Mouse (Mus musculus) left cerebral cortex, postnatal 36 days (tissue): Measurements from ENCODE around the gene Gipc3. TPM values are rescaled to one million over a fixed set of nuclear protein-coding genes. Genes with fewer than 3 reads are reported as not detected.

Experiments
- DNase-seq, 2 experiments: peaks; one replicate each; pipeline ENCODE4 v3.0.0; 2021 to 2022; ENCODE audit warnings: low spot score in 2 of 2, mixed read lengths in 1 of 2
- intact Hi-C: fragments of 180-260 bp; cut with DNase I; formaldehyde crosslinking; loops from one replicate; pipeline ENCODE4 v1.15.1; 2025
- total RNA-seq, 2 experiments: library from RNA; stranded (reverse); gene quantifications; 2 replicates each; pipeline ENCODE4 v1.2.3; 2021

The Gipc3 gene
- total RNA-seq, 2 experiments from 2014 or later: 1.4 to 1.8 TPM

DNA sequence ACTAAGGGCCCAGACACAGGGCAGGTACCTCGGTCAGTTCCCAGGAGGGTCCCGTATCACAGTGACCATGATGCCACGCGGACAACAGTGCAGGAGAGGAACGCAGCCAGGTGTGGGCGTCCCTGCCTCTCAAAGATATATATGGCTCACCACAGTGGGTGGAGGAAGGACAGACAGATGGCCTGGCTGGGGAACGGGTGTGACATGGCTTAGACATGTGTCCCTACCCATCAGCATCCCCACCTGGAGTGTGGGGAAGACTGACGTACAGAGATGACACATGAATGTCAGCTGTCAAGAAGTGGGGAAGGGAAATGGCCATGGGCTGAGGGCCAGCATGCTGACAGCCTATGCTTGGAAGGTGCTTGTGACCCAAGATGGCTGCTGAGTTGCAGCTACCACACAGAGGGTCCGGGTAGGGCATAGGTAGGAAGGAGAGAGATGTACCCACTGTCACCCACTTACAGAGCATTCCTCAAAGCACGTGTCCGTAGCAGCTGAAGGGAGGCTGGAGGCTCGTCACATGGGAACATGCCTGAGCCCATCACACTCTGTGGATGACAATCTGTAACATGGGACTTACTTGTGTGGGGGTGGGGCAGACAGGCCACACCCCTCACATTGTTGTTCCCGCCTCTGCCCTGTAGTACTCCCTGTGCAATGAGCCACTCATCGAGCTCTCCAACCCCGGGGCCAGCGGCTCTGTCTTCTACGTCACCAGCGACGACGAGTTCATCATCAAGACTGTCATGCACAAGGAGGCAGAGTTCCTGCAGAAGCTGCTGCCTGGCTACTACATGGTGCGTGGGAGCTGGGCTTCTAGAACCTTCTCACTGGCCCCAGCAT is 36.0 kb downstream of the Gipc3 start:
- intact Hi-C loops: no loop called here

DNA sequence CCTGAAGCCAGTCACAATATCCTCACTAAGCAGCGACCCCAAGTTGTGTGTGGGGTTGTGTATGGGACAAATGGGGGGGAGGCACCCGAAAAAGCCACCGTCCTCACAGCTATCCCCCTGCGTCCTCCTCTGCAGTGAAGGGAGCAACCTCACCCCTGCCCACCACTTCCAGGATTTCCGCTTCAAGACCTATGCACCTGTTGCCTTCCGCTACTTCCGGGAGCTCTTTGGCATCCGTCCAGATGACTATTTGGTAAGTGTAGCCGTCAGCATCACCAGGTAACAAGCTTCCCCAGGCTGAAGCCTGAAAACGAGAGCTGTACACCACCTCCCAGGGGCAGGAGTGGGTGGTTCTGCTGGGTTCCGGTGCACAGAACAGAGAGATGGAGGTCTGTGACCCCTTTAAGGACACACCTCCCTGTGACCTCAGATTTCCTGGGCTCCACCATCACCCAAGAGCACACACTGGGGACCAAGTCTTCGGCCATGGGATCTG is 36.8 kb downstream of the Gipc3 start:
- no peak for DNase-seq
- intact Hi-C loops: no loop called here

More for the DNA sequence above, 36.0 kb downstream of the Gipc3 start:
- DNase-seq: peak; percentile 69 to 79

DNA sequence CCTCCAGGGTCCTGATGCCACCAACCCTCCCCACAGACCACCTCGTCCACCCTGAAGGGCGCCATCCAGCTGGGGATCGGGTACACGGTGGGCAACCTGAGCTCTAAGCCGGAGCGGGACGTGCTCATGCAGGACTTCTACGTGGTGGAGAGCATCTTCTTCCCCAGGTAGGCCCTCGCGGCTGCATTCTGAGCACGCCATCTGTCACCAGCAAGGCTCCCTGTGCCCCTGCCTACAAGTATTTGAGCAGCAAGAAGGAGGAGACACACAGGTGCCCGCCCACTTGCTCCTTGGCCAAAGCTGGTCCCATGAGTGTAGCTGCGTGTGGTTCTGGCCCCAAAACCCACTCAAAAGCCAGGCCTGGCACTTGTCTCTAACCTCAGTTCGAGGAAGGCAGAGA is 37.4 kb downstream of the Gipc3 start:
- intact Hi-C loops: loop anchor here (2.0 kb wide), 1 partner anchor 17 kb away; no protein-coding TSS in a partner anchor

DNA sequence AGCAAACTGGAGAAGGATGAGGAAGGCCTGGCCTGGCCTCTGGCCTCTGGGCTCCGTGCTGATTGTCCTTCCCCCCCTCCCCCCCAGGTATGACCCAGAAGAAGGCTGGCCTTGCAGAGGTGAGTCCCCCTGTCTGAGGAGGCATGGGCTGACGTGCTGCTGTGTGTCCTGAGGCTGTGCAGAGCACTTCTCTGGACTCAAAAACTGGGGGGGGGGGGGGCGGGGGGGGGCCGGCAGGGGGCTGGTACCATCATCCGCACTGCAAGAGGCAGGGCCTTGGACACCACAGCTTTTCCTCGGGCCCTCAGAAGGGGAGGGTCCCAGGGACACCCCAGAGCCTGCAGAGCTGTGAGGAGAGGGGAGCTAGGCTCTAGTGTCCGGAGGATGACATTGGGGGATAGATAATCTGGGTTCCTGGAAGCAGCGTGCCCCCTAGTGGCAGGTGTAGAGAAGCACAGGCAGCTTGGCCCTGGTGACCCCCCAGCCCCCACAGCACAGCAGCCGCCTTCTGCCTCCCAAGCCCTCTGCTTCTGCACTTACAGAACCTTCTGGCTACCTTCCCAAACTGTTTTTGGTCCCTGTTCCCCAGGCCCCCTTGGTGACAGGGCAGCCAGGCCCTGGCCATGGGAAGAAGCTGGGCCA is 38.3 kb downstream of the Gipc3 start:
- DNase-seq: no peak
- intact Hi-C loops: loop anchor here (2.0 kb wide), 1 partner anchor 16 kb away; no protein-coding TSS in a partner anchor

More for the DNA sequence above, 37.4 kb downstream of the Gipc3 start:
- DNase-seq: no peak

DNA sequence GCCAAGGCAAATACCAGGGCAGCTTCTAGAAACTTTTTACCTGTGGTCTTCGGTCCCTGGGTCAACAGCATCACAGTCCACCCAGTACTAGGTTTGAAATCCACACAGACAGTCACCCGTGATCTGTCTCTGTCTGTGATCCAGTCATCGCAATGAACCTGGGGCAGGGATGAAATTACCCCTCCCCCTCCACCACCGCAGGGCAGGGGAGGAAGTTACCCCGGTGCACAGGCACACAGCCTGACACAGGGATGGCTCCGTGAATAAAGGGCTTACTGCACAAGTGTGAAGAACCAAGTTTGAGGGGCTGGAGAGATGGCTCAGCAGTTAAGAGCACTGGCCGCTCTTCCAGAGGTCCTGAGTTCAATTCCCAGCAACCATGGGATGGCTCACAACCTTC is 39.3 kb downstream of the Gipc3 start:
- DNase-seq: no peak
- intact Hi-C loops: loop anchor here (2.0 kb wide), 1 partner anchor 15 kb away; no protein-coding TSS in a partner anchor

DNA sequence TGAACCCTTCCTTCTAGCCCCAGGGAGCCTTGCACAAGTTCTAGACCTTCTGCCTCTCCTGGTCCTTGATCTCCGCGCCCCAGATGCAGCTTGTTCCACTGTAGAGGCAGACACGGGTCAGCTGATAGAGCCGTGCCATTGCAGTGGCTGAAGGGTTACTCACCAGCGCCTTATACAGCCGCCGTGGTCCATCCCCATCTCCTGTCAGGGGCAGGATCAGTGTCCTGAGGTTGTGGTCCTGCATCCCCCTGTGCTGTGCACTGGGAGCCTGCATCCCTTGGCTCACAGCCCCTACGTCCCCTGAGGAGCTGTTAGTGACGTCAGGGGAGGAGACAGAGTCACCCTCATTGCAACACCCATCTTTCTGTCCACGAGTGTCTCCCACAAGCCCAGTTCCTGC is 39.8 kb downstream of the Gipc3 start:
- no peak for DNase-seq
- intact Hi-C loops: no loop called here

DNA sequence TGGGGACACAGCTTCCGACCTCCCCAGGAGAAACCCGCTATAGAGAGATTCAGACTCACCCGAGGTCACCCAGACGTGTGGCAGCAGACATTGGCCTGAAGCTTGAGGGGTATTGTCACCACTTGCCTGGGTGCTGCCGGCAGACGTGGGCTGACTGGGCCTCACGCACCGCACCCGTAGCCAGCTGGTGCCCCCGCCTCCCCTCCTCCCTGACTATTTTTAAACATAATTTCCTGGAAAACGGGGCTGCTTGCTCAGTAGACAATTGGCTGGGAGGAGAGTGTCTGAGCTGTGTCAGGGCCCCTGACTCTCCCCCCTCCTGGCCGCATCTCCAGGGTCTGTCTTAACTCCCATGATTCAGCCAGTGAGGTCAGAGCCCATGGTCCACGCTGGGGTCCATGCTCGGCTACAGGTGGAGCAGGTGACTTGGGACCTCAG is 40.3 kb downstream of the Gipc3 start:
- DNase-seq: peak; percentile 80
- intact Hi-C loops: no loop called here

DNA sequence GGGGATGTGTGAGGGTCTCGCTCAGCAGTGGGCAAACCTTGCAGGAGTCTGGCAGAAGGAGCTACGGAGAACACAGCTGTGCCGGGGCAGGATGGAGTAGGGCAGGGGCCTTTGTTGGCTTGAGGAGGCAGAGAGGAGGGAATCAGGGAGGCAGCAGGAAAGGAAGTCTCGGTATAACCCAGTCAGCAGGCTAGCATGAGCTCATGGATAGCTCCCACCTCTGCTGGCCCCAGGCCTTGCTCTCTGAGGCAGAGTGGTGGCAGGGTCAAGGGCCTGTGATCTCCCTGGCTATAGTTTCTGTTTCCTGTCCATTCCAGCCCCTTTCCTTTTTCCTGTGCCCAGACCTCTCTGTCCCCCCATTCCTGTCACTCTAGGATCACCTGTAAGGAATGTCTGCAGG is 40.8 kb downstream of the Gipc3 start:
- no peak for DNase-seq
- intact Hi-C loops: no loop called here

DNA sequence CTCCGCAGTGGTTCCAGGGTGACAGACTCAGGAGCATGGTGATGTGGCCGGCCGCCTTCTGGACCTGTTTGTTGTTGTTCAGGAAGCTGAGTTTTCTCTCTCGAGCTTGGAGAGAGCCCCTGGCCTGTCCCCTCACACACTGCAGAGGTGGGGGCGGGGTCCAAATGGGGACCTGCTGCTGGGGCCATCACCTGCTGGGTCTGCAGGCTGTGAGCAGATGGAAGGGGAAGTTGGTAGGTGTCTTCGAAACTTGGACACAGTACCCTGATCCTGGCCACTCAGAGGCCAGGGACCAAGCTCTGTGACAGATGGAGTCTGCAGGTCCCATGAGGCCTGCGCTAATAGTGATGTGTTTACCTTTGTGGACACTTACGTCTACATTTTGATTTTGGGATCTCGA is 41.7 kb downstream of the Gipc3 start:
- DNase-seq: no peak
- intact Hi-C loops: no loop called here

DNA sequence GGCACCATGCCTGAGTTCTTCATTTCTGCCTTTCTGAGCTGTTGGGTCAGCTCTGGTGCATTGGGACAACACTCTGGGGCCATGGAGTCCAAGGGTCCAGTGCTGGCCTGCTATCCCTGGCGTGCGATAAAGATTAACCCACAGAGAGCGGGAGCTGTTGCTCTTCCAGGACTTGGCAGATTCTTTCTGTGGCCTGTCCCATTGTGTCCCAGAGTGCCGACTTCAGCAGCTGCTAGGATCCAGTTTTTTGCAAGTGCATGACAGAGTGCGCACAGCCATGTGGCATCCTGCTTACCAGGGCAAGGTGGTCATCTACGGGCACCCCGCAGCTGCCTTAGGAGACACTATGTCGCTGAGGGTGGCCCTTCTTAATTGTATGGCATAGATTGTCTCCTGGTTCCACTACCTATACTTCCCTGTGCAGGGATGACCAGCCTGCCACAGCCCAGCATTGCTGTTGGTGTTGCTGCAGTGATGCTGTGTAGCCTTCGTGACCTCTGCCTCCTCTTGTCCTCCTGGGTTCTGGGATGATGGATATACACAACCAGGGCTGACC is 42.6 kb downstream of the Gipc3 start:
- intact Hi-C loops: no loop called here
- no peak for DNase-seq

DNA sequence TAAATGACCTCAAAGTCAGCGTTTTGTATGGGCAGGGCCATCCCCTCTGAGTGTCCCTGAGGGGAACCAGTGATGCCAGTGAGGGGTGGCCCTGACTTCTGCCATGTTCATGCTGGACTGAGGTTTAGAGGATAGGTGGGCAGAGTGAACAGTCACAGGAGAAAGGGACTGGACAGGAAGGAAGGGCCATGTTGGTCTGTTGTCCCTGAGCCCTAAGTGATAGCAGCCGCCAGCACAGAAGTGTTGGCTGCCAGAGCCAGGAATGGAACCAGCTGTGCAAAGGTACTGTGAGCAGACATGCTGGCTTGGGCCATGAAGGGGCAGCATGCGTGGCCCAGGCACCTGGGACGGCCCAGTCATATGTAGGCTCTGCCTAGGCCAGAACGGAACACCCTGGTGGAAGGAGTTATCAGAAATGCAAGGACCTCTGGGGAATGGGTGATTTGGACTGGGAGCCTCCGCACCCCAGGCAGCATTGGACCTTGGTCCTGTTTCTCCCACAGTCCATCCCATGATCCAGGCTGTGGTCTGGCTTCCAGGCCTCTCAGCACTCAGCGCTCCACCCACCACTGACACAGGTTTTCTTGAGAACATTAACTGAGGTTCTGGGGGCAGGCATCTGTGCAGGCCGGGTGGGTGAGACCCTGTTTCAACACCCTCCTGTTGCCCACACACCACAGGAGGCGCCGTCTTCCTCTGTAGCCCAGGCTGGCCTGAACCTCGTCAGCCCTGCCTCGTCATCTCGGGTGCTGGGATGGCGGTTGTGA is 43.3 kb downstream of the Gipc3 start:
- intact Hi-C loops: no loop called here

DNA sequence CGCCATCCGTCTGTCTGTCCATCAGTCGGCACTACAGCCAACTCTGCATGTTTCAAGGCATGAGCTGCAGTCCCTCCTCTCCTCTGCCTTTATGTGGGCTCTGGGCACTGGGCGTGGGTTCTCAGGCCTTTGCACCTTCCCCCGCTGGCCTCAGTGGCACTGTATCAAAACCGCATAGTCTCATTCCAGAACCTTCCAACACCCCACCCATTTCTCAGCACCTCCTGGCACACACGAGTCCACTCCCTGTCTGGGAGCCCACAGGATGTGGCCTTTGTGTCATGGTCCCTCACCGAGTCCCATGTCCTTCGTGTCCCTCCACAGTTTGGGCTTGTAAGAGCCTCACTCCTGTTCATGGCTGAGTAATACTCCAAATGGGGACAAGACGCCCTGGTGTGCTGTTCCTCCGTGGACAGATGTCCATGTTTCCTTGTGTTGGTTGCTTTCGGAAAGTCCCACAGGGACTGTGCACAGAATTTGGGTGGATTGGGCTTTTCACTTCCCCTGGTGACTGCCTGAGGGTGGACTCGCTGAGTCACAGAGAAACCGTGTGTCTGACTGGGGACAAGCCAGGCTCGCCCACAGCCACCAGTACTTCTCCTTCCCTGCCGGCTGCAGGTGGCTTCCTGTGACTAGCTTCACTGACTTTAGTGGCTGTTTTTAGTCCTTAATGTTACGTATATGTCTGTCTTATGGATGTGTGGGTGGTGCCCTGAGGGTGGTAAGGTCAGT is 44.5 kb downstream of the Gipc3 start:
- intact Hi-C loops: no loop called here
- DNase-seq: peak; percentile 70 to 79

More for the DNA sequence above, 43.3 kb downstream of the Gipc3 start:
- DNase-seq: no peak

DNA sequence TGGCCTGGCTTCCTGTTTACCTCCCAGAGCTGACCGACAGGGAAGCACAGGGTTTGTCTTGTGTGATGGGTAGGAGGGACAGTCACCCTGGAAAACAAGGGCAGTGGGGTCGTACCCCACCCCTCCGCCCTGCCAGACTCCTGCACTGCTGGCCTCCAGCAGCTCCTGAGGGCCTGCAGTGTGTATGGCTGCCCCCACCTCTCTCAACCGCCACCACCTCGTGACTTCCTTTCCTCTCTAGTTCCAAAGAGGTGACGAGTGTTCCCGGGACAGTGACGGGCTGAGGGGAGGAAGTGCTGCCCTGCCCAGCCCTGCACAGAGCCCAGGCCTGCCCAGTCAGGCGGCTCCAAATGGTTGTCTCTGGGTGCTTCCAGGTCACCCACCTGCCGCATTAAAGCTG is 45.2 kb downstream of the Gipc3 start:
- intact Hi-C loops: no loop called here
- DNase-seq: no peak

DNA sequence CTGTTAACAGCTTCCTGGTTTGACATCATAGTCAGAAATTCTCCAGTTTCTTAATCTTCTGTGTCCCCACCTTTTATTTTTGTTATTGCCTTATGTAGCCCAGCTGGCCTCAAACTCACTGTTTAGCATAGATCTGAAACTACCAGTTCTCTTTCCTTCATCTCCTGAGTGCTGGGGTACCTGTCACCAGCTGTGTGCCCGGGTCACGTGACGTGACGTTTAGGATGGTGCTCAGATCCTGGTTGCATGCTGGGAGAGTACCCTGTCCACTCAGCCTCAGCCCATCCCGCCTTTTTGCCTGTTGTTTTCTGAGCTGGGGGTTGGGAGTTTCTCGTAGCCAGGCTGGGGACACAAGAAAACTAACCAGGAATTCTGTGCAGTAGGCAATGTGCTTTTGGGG is 45.8 kb downstream of the Gipc3 start:
- intact Hi-C loops: no loop called here
- DNase-seq: no peak

DNA sequence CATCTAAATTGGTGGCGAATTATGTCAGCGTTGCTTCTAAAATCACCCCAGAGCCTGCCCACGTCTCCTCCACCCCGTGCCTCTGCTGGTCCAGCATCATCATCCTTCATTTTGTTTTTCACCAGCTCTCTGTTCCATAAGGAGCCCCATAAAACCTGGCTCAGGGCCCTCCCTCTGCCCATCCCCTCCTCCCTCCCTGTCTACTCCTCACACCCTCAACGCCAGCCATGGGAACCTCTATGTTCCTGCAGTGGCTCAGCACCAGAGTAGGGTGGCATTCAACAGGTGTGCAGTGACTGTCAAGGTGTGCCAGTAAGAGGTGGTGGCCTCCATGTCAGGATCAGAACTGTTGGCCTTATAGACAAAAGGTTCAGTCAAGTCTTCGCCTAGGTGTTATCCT is 47.9 kb downstream of the Gipc3 start:
- intact Hi-C loops: no loop called here
- DNase-seq: peak; percentile 71 to 78

DNA sequence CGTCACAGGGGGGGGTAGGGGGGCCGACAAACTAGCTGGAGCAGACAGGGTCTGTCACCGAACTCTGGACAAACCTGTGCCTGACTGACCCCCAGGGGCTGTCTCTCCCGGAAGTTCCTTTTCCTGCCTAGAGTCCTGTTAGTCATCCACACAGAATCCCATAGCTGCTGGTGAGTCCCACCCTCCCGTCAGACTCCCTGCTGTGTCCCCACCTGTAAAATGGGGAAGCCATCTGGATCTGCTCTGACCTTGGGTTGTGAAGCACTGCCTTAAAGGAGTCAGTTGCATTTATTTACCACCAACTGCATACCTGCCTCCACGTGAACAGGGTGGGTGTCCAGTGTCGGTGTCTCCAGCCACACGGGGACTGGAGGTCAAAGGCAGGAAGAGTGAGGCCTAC is 48.6 kb downstream of the Gipc3 start:
- DNase-seq: no peak

DNA sequence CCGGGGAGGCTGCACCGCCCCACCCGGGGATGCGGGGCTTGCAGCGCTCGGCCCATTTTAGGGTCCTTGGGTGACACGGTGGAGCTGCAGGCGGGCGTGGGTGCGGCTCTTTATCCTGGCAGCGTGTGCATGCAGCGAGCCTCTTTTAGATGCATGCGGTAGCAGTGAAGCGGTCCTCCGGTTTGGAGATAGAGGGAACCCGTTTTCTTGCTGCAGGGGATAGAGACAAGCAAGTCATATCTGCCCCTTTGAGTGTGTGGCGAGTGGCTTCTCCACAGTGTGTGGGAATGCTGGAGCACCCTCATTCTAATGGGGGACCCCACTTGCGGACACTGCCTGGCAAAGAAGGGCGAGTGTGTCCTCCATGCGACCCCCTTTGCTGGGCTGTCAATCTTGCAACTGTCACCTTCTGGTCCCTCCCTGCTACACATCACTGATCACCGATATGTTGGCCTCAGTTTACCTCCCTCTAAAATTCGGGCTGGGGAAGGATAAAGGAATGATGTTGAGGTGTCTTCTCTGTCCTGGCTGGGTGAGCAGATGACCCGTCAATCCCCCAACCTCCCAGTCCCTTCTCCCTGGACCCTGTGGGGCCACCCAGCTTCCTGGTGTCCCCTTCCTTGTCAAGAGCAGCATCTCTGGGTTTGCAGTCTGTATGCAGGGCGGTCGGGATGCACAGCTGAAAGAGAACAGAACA is 49.6 kb downstream of the Gipc3 start:
- intact Hi-C loops: no loop called here

More for the DNA sequence above, 48.6 kb downstream of the Gipc3 start:
- intact Hi-C loops: no loop called here

DNA sequence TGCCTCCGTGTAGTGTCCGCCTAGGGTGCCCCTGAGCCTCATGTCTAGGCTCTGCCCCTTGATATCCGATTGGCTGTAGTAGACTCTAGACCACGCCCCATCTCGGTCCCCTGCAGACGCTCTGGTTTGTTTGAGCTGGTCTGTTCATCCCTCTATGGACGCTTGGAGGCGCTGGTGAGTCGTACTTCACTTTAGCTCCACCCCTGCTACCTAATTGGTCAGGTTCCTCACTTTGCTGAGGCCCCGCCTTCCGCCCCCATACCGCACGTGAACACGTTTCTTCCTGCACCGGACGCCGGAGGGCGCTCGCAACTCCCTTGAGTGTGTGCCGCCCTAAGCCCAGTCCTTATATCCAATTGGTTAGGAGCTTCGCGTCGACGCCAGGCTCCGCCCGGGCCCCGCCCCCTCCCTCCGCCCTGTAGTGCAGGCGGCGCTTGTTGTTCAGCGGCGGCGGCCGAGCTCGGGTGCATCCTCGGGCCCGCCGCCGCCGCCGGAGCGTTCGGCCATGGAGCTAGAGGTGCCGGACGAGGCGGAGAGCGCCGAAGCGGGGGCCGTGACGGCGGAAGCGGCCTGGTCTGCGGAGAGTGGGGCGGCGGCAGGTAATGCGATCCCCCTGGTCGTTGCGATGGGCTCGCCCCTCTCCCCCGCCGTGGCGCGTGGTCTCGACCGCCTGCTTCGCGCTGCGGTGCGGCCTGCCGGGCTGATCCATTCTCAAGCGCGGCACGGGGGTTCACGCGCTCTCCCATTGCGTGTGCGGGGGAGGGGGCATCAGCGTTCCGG is 50.3 kb downstream of the Gipc3 start, which contains the start of gene Pip5k1c:
Pip5k1c (plus strand) TSS at position 410 of the 780 bp plus-strand sequence.
- DNase-seq: peak; percentile 99 to 100
- intact Hi-C loops: no loop called here

More for the DNA sequence above, 49.6 kb downstream of the Gipc3 start:
- no peak for DNase-seq
